Mouse (Mus musculus) intestine, postnatal 0 days (tissue): ENCODE measurements at regions not wholly inside any gene's neighbourhood (a gene's known extent, or its start where the extent isn't known, plus 50 kb on each side); places are given as distances from the start of the nearest gene placed in this dataset.
A peak's percentile ranks its signal among the peaks of the same experiment; 100 is the strongest.

Source experiments
- ATAC-seq: fragments of 200-750 bp; cut with Nextera tagmentation; 2 replicates; pipeline ENCODE4 v1.8.0; 2017; ENCODE audit warnings: mild to moderate bottlenecking, moderate TSS enrichment, moderate library complexity
- H3K27ac ChIP-seq: fragments of 300-500 bp; sonication (generic); 2 replicates; pipeline ENCODE4 v1.5.1; 2014; ENCODE audit warnings: mild to moderate bottlenecking, low read depth, low read length, moderate library complexity
- H3K27me3 ChIP-seq: fragments of 300-500 bp; sonication (generic); replicated peaks from 2 replicates; pipeline ENCODE4 v1.6.1; 2014; ENCODE audit warnings: low read length, mixed read lengths; ENCODE audit not compliant: control insufficient read depth, insufficient read depth
- H3K36me3 ChIP-seq: fragments of 300-500 bp; sonication (generic); 2 replicates; pipeline ENCODE4 v1.6.1; 2014; ENCODE audit warnings: mild to moderate bottlenecking, moderate library complexity; ENCODE audit not compliant: control insufficient read depth, insufficient read depth
- H3K4me1 ChIP-seq: fragments of 300-500 bp; sonication (generic); replicated peaks from 2 replicates; pipeline ENCODE4 v1.6.1; 2014; ENCODE audit warnings: antibody characterized with exemption, low read length, mixed read lengths; ENCODE audit not compliant: control insufficient read depth, insufficient read depth
- H3K4me2 ChIP-seq: fragments of 300-500 bp; sonication (generic); replicated peaks from 2 replicates; pipeline ENCODE4 v1.6.1; 2014; ENCODE audit warnings: low read depth, mild to moderate bottlenecking, moderate library complexity
- H3K4me3 ChIP-seq: fragments of 300-500 bp; sonication (generic); 2 replicates; pipeline ENCODE4 v1.5.1; 2014; ENCODE audit warnings: low read depth, low read length
- H3K9ac ChIP-seq: fragments of 300-500 bp; sonication (generic); 2 replicates; pipeline ENCODE4 v1.6.1; 2014; ENCODE audit warnings: mild to moderate bottlenecking, low read depth, low read length
- H3K9me3 ChIP-seq: fragments of 300-500 bp; sonication (generic); 2 replicates; pipeline ENCODE4 v1.6.1; 2016; ENCODE audit warnings: mixed run types; ENCODE audit not compliant: control insufficient read depth
- CTCF ChIP-seq: sonication (generic); IDR thresholded peaks from 2 replicates; pipeline ENCODE4 v1.5.1; 2016; ENCODE audit warnings: low read depth, mild to moderate bottlenecking, control low read depth, antibody characterized with exemption, moderate library complexity
- WGBS: fragments of 180-500 bp; shearing (Covaris S2); extraction: QIAGEN DNeasy Blood & Tissue Kit; methylation state at CpG from one replicate; pipeline ENCODE4 v1.1.7; 2014; 5-methylcytosine and 5-hydroxymethylcytosine counted together

DNA sequence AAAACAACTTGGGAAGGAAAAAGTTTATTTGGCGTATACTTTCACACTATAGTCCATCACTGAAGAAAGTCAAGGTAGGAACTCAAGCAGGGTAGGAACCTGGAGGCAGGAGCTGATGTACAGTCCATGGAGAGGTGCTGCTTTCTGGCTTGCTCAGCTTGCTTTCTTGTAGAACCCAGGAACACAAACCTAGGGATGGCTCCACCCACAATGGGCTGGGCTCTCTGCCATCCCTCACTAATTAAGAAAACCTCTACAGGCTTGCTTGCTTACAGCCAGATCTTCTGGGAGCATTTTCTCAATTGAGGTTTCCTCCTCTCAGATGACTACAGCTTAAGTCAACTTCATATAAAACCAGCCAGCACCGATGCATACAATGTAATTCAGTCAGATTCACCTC lies 79.2 kb upstream of the Sox13 start:
- no peak overlapping the region for H3K4me2 ChIP-seq
- no peak for TF ChIP-seq CTCF
- H3K27me3 ChIP-seq = no peaks in the 10 kb centered on the region
- WGBS = 92% methylated on average over 2 of the region's 2 CpGs
- H3K4me3 ChIP-seq = no peak overlapping the region
- no peak for ATAC-seq
- H3K4me1 ChIP-seq = no peaks in the 10 kb centered on the region
- H3K9ac ChIP-seq = no peak overlapping the region
- no peaks in the 10 kb centered on the region for H3K9me3 ChIP-seq
- H3K27ac ChIP-seq = no peak overlapping the region
- H3K36me3 ChIP-seq = no peaks in the 10 kb centered on the region

DNA sequence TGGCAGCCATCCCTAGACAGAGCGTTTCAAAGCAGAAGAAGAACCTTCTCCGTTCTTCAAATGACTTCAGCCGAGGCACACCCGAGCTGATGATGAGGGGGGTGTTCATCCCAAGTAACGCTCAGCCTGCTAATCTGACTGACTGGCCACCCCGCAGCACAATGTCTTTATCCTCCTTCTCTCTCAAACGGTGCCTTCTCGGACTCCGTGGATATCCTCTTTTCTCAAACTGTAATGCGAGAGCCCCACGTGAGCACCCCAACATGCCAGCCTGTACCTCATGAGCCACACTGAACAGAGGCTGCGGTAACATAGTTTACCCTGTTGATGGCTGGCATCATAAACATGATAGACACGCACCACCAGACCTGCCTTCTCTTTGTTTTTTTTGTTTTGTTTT lies 76.8 kb upstream of the Sox13 start:
- Histone ChIP-seq H3K9ac (no peak overlapping the region), H3K36me3 (no peaks in the 10 kb centered on the region), H3K27me3 (no peaks in the 10 kb centered on the region), H3K4me3 (no peak overlapping the region), H3K27ac (no peak overlapping the region), H3K9me3 (no peaks in the 10 kb centered on the region), H3K4me2 (no peak overlapping the region), H3K4me1 (no peaks in the 10 kb centered on the region)
- no peak for TF ChIP-seq CTCF
- ATAC-seq = no peak
- 78% methylated on average over 13 of the region's 13 CpGs for WGBS

DNA sequence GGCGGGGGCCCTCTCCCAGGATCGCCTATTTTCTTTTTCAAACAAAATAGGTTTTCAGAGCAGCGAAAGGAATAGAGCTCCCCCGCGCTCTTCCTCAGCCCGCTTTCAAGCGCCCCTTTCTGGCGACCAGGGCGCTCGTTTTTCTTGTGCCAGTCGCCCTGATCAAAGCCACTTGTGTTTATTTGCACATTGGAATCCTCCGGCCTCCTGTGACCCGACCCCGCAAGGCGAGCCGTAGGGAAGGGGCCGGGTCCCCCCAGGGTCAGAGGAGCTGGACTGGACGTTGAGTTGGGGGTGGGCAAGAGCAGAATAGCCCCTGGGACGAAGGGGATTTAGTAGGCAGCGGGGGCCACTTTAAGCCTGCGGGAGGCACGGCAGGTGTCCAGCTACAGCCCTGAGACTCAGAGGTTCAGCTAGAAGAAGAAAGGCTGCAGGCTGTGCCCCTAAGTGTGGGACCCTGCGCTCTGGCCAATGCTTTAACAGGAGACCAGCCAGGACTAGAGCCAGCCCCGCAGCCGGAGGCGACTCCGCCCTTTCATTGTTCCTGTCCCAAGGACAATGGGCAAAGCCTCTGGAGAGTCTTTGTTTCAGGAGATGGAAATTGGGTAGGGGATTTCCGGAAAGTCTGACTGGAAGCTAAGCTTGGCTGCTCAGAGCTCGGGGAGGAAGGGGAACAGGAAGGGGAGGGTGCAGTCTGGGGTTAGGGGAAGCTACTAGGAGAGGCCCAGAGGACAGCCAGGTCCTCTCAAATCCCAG lies 69.0 kb upstream of the Sox13 start:
- Histone ChIP-seq H3K36me3 (no peaks in the 10 kb centered on the region), H3K27me3 (no peaks in the 10 kb centered on the region), H3K4me3 (peak overlapping the region; percentile 35), H3K9ac (peak overlapping the region; percentile 45; the same call in 1 of the 2 replicates), H3K4me1 (no peaks in the 10 kb centered on the region), H3K27ac (peak overlapping the region; percentile 61), H3K4me2 (peak overlapping the region; percentile 82), H3K9me3 (no peaks in the 10 kb centered on the region)
- peak; percentile 42; the same call in 1 of the 2 replicates for ATAC-seq
- WGBS = 6% methylated on average over 29 of the region's 29 CpGs
- no peak for TF ChIP-seq CTCF

DNA sequence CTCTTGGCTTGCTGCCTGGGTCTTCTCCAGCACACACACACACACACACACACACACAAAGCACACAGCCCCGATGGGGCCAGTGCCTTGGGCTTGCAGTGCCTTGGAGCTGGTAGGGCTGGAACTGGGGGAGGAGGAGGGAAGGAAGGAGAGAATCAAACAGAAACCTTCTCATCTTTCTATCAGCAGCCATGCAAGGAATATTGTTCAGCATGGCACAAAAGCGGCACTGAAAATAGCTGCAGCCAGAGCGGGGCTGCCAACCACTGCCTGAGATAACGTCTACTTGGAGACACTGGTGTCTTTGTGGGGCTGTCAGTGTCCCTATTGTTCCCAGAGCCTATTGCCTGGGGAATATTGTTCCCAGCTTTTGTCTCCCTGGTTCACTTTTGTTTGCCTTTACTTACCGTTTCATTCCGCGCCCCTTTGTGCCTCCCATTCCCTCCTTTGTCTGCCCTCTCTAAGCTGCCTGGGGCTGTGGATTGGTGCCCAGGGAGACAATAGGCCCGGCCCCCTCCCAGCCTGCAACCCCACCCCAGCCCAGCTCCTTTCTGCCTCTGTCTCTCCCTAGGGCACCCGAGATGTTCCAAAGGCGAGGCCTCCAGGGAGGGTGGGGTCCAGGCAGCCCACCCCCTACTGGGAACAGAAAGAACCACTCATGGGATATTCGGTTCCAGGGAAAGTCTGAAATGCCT lies 68.3 kb upstream of the Sox13 start:
- no peak for ATAC-seq
- H3K9me3 ChIP-seq = no peaks in the 10 kb centered on the region
- peak overlapping the region; percentile 45; the same call in 1 of the 2 replicates for H3K9ac ChIP-seq
- peak overlapping the region; percentile 82 for H3K4me2 ChIP-seq
- peak overlapping the region; percentile 35 for H3K4me3 ChIP-seq
- peak; percentile 33 for TF ChIP-seq CTCF
- H3K27ac ChIP-seq = peak overlapping the region; percentile 61; the same call in 1 of the 2 replicates
- 17% methylated on average over 11 of the region's 11 CpGs for WGBS
- H3K36me3 ChIP-seq = no peaks in the 10 kb centered on the region
- H3K4me1 ChIP-seq = no peaks in the 10 kb centered on the region
- no peaks in the 10 kb centered on the region for H3K27me3 ChIP-seq

DNA sequence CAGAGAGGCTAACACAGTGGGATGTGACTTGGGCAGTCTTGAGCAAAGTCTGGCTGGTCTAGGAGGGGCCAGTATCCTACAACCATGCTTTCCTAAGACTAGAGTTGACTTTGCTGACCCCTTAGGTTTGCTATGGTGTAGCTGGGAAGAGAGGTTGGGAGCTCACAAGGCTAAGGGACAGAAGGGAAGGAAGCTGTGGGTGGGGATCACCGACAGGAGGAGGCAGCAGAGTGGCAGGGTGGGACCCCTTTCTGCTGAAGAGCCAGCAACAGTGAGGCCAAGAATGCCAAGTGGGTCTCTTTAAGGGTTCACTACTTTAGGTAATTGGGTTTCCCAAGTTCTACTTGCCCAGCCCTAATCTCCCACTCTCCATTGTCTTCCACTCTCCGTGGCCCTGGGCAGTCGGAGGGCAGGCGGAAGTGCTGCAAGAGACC lies 67.7 kb upstream of the Sox13 start:
- H3K27ac ChIP-seq = no peak overlapping the region
- H3K9ac ChIP-seq = no peak overlapping the region
- ATAC-seq = no peak
- H3K4me3 ChIP-seq = no peak overlapping the region
- H3K9me3 ChIP-seq = no peaks in the 10 kb centered on the region
- WGBS = 48% methylated on average over 4 of the region's 4 CpGs
- no peaks in the 10 kb centered on the region for H3K27me3 ChIP-seq
- H3K4me2 ChIP-seq = no peak overlapping the region
- H3K36me3 ChIP-seq = no peaks in the 10 kb centered on the region
- no peak for TF ChIP-seq CTCF
- no peaks in the 10 kb centered on the region for H3K4me1 ChIP-seq

DNA sequence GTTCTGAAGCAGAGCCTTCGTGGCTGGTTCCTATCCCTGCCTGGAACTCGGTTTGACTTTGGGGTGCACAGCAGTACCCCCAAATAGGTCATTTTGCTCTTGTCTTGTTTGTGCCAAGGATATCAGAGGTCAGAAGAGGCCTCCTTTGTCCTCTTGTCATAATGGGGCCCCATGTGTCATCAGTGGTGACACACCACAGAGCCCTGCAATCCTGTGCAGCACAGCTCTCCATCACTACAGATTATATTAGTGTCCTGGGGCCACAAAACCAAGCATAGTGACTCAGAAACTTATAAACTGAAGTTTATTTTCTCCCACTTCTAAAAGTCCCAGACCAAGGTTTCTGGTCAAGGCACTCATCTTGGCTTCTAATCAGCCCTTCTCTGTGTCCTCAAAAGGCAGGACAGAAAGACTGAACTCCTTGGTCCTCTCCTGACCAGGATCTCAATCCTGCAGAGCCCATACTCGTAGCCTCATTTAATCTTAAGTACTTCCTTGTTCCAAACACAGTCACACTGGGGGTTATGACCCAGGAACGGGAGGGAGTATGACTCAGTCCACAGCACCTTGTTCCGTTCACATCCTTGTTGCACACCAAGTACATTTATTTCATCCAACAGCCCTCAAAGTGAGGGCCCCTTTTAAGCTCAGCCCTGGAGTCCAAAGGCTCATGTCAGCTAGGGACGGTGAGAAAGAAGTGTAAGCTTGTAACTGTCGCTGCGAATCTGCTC lies 63.2 kb upstream of the Sox13 start:
- H3K9ac ChIP-seq = no peak overlapping the region
- no peak overlapping the region for H3K27ac ChIP-seq
- 43% methylated on average over 8 of the region's 8 CpGs for WGBS
- H3K4me2 ChIP-seq = no peak overlapping the region
- peak; percentile 83 for ATAC-seq
- no peaks in the 10 kb centered on the region for H3K36me3 ChIP-seq
- H3K9me3 ChIP-seq = no peaks in the 10 kb centered on the region
- TF ChIP-seq CTCF = no peak
- H3K27me3 ChIP-seq = no peaks in the 10 kb centered on the region
- no peaks in the 10 kb centered on the region for H3K4me1 ChIP-seq
- H3K4me3 ChIP-seq = no peak overlapping the region
